Mouse (Mus musculus): ENCODE measurements at regions not wholly inside any gene's neighbourhood (a gene's known extent, or its start where the extent isn't known, plus 50 kb on each side); places are given as distances from the start of the nearest gene placed in this dataset.

- TF ChIP-seq CTCF (IDR thresholded peaks at IDR 0.05; ENCODE audit: borderline replicate concordance, insufficient read depth, low read depth, low read length) (no peak), POLR2A (IDR thresholded peaks at IDR 0.05; ENCODE audit: borderline replicate concordance, insufficient read depth, low read length) (no peak)
Observed at GRCm38 (mm10) chr3:52724354-52724753, 292.7 kb downstream of the Cog6 start.

Measured in cerebellum, adult 2 months (tissue).